Mouse (Mus musculus) hindlimb bud, embryonic 11.5 days (tissue): Measurements from ENCODE around the gene Ankrd31.
"Not testable (repeated sequence)": the region's sequence is repeated elsewhere in the genome, so short reads cannot be mapped to it uniquely, and the experiment has no call there.

Source experiments
- DNase-seq: peaks from one replicate; pipeline ENCODE4 v3.0.0-alpha.2; 2012; ENCODE audit warnings: low read depth, low spot score; ENCODE audit errors: extremely low spot score

Gene Ankrd31

GRCm38 (mm10) chr13:96937059-96937558, 189.0 kb downstream of the Ankrd31 start:
- no peak for DNase-seq

GRCm38 (mm10) chr13:96939680-96940079, 191.6 kb downstream of the Ankrd31 start:
- no peak for DNase-seq

GRCm38 (mm10) chr13:96941481-96941880, 193.4 kb downstream of the Ankrd31 start:
- DNase-seq = not testable (repeated sequence)

GRCm38 (mm10) chr13:96943571-96943970, 195.5 kb downstream of the Ankrd31 start:
- no peak for DNase-seq

- no peak for DNase-seq
These were observed 197.7 kb downstream of the Ankrd31 start for GRCm38 (mm10) chr13:96945748-96946147.

- DNase-seq = no peak
These were observed 199.7 kb downstream of the Ankrd31 start for GRCm38 (mm10) chr13:96947722-96948121.

GRCm38 (mm10) chr13:96951880-96952279, 203.8 kb downstream of the Ankrd31 start:
- no peak for DNase-seq

- no peak for DNase-seq
These were observed 208.4 kb downstream of the Ankrd31 start for GRCm38 (mm10) chr13:96956466-96956865.
